Mouse (Mus musculus) cerebellum, postnatal 25 days (tissue): Measurements from ENCODE around the gene Ifit1bl1.
A peak's percentile ranks its signal among the peaks of the same experiment; 100 is the strongest.
"Not testable (repeated sequence)": the region's sequence is repeated elsewhere in the genome, so short reads cannot be mapped to it uniquely, and the experiment has no call there.

Source experiments
- DNase-seq, 2 experiments: peaks; one replicate each; pipeline ENCODE4 v3.0.0; 2021; ENCODE audit warnings: mixed read lengths in 2 of 2

The Ifit1bl1 gene

DNA sequence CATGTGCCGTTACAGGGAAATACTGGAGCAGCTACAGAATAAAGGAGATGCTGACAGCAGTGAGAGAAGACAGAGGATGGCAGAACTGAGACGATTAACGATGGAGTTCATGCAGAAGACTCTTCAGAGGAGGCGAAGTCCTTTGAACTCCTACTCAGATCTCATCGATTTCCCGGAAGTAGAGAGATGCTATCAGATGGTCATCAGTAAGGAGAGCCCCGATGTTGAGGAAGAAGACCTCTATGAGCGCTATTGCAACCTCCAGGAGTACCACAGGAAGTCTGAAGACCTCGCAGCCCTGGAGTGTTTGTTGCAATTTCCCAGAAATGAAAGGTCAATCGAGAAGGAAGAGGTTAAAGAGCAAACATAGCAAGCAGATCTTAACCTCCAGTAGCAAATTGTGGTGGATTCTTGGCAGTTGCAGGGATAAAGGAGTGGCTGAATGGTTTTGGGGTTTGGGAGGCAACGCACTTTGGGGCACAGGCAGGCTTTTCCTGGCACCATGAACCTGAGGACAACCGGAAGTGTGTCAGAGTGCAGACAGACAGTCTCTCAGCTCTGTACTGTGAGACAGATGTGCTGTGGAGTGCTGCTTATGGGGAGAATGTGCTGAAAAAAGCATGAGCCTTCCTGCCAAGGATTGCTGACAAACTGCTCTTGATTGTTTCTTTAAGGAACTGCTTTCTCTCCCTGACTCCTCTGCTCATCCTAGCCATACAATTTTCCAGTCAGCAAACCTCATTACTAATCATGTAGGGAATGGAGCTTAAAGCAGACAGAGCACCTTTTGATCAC, 13.7 kb downstream of the Ifit1bl1 start:
- not testable (repeated sequence) for DNase-seq

DNA sequence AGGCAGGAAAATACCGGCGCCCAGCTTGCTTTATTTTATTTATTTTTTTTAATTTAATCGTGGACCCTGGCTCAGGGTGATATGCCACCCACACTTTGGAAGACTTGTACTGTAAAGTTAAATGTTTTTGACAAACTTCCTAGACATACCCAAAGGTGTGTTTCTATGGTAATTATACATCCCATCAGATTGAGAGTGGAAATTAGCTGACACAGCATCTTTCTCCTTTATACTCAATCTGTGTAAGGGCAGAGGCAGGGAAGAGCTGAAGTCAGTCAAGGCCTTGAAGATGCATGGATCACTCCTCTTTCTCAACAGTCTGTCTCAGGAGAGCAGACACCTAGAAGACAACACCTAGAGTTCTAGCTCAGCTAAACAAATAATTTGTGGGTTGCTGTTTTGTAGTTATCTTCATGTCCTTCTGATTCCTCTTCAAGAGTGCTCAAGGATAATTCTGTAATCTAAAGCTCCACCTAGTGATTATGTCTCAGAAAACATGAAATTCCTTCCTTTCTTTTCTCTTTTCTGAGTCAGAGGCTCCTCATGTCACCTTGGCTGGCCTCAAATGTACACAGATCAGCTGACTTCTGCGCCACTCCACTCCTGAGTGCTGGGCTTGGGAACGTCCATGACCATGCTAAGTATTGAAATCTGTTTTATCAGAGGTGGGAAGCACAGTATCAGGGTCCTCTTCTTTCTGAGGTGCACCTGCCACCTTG, 15.9 kb downstream of the Ifit1bl1 start:
- not testable (repeated sequence) for DNase-seq

DNA sequence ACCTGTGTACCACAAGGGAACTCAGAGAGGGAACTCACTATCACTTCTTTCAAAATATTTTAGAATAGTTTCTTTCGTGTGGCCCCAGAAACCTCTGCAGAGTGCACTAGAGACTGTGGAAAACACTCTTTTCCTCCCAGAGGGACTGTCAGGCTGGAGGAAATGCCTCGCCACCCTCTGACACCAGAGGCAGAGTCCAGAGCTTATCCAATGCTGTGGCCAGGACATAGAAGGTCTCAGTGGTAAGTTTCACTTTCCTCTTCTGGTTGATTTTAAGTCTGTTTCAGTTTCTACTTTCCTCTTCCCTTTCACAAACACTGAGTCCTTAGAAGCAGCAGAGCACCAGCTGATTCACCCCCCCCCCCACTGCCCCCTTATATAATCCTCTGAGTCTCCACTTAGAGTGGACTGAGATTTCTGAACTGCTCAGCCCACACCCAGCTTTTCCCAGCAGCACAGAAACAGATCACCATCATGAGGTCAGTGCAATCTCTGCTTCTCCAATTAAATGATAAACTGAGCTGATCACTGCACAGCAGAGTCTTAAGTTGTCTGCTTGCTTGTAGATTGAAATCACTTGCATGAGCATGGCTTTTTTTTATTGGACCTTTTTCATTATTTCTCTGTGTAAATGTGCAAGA, 18.5 kb downstream of the Ifit1bl1 start, which contains the start of gene Ifit3:
TSS of gene Ifit3 (plus strand) at position 406 of the 641 bp plus-strand sequence.
- not testable (repeated sequence) for DNase-seq

DNA sequence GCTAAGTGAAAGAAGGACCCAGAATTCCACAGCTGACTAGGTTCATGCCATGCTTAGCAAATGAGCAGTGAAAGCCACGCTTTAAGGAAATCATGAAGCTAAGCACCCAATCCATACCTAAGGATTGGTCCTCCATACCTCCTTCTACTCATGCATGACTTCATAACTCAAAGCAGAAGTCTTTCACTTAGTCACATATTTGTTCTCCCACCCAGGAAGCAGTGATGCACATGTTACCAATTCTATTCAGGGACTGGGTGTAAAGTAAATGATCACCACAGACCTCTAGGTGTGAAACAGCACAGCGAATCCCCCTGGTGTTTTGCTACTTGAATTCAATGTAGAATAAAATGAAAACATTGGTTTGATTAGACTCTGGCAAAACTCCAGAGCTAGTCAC, 19.1 kb downstream of the Ifit1bl1 start:
- DNase-seq: not testable (repeated sequence)

DNA sequence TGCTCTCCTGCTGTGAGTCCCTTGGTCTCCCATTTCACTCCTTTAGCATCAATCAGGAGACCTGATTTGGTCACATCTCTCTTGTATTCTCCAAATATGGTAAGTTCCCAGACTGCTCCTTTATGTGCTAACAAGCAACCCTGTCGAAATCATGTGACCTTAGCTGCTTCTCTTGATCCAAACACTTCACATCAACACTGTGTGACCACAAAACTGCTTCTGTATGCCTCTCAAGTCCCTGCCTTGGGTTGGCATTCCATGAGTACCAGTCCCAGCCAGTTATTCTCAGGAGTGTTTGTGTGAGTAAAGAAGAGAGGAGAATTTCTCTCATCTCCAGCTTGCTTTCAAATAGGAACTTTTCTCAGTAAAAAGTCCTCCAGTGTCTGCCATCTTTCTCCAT, 24.6 kb downstream of the Ifit1bl1 start:
- no peak for DNase-seq

DNA sequence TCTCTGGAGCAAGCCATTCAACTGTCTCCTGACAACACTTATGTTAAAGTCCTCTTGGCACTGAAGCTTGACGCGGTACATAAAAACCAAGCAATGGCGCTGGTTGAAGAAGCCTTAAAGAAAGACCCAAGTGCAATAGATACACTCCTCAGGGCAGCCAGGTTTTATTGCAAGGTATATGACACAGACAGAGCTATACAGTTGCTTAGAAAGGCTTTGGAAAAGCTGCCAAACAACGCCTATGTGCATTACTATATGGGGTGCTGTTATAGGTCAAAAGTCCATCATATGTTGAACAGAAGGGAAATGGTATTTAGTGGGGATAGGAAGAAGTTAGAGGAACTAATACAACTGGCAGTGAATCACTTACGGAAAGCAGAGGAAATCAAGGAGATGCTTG, 28.1 kb downstream of the Ifit1bl1 start:
- DNase-seq: no peak

DNA sequence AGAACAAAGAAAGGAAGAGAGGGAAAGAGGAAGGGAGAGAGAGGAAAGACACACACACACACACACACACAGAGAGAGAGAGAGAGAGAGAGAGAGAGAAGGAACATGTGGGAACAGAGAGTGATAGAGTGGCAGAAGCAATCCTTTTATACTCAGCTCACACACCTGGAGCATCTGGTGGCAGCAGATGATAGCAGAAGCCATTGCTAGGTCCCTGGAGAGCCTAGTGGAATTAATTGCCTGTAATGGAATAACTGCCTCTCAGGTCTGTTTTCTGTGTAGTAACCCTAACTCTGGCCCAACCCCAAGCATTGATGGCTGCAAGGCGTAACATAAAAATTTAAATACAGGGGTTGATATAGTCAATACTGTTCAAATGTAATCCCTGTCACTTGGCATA, 30.7 kb downstream of the Ifit1bl1 start:
- DNase-seq: no peak

DNA sequence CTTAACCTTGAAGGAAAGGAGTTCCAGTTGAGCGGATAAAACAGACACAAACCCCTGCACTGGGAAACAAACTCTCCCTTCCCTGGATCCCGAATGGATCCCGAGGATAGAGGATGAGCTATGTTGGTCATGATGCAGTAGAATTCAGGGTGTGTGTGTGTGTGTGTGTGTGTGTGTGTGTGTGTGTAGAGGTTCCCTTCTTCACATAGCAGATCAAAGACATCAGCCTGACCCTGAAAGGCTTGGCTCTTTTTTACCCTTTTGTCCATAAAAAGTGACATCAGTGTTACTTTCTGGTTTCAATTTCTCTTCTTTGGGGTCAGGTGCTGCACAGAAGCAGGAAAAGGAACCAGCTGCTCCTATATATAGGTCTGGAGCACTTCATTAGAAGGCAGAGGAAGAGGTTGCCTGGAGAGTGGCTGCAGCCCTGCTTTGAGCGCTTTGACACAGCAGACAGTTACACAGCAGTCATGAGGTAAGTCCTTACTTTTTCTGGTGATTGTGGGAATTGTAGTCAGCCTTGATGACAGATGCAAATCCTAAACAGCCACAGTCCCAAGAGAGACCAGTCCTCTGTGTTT, 31.8 kb downstream of the Ifit1bl1 start:
- no peak for DNase-seq

DNA sequence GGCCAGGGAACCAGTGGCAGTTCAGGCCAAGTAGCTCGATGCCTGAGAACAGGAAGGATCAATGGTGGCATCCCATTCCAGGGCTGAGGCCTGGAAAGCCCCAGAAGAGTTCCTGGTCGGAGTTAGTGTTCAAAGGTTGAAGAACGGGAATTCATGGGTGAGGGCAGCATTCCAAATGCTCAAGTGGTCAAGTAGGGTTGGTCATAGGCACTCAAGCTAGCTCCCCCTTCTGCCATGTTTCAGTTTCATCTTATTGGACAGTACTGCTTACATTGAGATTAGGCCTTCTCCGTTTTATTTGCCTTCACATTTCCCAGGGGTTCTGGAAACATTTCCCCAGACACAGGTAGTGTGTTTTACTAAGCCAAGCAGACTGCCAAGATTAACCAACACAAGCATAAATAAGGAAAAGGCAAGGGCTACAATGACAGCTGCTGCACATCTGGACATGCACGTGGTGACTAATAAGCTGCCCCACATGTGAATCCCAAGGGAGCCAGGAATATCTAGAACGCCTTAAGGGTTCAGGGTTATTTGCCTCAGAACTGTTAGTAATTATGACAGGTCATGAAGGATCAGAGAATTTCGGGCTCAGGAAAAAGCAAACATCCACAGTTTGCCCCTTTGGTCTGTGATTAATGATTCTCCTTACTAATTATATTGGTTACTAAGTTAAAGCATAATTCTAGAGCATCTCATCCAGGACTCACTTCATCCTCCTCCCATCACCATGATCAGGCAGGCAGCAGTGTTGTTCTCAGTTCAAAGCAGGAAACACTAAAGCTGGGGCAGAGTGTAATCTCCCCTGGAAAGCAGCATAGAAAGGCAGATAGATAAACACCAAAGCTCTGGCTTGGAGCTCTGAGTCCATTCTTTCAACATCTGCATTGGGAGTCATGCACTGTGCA, 32.5 kb downstream of the Ifit1bl1 start:
- DNase-seq: no peak

DNA sequence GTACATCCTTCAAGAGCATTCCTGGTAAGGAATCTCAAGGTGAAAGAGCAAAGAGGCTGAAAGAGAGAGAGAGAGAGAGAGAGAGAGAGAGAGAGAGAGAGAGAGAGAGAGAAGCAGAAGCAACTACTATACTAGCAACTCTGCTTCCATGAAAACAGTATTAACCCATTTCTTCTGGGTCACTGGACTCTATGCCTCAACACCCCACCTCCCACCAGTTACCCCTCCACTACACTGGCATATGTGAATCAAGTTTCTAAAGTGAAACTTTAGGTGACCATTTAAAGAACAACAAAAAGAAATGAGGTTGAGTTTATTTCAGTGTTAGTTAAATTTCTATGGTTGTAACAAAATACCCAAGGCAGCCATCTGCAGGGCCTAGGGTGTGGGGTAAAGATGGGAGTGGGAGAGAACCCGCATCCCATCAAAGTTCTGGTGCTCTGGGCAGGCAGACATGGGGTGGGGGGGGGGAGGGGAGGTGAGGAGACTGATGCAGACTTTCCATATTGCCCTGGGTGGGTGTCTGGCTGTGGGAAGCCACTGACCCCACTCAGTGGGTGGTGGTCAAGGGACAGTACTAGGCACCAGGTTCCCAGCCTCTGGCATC, 35.5 kb downstream of the Ifit1bl1 start:
- DNase-seq: no peak

DNA sequence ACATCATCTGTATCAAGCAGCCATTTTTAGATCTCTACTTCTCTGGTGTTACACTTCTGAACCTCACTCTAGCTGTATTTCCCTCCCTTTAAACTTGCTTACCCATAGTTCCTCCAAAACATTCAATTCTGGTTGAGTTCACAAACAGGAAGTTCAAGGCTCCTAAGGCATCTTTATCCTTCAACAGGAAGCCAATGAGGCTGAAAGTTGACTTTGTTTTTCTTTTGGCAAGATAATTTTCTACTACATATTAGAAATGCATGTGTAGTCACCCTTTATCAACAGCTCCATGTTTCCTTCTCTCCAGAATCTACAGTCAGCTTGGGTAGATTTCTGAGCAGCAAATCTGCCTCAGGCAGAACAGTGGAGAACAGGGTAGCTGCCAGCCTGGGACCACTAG, 39.2 kb downstream of the Ifit1bl1 start:
- DNase-seq: no peak

DNA sequence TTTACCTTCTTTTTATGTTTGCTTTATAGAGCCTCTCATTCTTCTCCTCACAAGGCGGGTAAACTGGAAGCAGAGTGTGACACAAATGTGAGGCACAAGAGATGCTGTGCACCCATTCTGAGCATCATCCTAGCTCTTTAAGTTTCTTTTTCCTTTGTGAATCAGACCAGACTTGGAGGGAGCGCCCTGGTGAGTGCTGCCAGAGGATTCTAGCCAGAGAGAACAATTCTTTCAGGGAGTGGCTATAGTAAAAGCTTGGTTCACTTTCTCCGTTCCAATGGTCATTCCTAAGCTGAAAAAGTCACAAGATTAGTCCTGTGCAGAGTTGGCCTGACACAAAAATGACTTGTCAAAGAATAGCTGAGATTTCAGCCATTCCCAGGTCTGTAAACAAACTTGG, 45.1 kb downstream of the Ifit1bl1 start:
- no peak for DNase-seq

DNA sequence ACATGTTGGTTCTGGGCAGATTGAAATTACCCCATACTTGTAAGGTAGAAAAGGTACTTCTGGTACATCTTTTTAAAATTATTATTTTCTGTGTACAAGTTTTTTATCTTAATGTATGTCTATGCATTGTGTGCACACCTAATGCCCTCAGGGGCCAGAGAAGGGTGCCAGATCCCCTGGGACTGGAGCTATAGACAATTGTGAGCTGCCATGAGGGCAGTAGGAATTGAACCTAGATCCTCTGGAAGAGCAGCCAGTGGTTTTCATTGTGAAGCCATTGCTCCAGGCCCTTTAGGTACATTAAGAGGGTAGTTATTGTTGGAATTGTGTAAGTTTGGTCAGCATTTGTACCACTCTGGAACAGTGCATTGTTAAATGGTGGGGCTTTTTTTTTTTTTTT, 47.7 kb downstream of the Ifit1bl1 start:
- no peak for DNase-seq

DNA sequence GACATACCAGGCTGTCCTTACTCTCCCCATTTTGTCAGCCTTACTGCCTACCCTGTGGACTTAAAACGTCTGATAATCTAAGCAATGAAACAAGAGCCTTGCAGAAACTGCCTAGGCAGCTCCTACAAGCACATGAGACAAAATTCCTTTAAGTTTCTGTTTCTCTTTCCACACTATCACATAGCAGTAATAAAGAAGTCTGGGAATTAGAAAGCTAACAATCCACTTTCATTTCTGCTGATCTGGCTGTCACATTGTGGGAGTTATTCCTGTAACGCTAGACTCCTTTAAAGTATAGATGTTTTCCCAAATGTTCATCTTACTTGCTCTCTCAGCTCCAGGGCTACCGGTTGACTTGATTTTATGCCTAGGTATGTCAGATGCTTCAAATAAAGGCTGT, 48.2 kb downstream of the Ifit1bl1 start:
- no peak for DNase-seq

DNA sequence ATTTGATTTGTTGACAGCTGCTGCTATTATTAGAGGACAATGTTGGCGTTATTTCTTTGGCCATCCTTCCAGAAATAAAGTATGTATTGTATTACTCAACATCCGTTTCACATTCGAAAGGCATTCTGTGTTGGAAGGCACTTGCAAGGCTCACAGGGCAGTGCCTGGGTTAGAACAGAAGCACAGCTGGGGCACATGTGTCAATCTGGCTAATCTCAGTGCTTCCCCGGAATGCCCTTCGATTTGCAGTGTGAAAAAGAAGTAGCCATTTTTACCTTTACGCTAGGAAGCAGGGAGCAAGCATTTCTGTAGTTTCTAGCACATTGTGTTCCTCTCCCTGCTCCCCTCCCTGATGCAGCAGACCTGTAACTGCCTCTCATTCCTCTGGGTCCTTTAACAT, 48.7 kb downstream of the Ifit1bl1 start:
- no peak for DNase-seq

DNA sequence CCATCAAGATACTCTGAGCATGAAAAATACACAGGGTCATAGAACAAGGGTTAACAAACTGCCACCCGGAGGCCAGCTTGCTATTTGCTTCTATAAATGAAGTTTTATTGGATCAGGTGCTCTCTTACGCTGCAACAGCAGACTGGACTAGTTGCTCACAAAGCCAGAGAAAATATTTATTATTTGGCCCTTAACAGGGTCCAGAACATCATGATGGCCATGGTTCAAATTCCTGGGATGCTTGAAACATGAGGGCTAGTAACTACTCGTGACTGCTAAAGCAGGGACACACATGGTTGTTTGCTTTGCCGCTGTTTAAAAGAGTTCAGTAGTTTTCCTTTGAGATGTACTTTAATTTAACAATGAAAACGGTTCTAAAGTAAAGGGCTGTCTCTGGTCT, 49.8 kb downstream of the Ifit1bl1 start:
- no peak for DNase-seq

DNA sequence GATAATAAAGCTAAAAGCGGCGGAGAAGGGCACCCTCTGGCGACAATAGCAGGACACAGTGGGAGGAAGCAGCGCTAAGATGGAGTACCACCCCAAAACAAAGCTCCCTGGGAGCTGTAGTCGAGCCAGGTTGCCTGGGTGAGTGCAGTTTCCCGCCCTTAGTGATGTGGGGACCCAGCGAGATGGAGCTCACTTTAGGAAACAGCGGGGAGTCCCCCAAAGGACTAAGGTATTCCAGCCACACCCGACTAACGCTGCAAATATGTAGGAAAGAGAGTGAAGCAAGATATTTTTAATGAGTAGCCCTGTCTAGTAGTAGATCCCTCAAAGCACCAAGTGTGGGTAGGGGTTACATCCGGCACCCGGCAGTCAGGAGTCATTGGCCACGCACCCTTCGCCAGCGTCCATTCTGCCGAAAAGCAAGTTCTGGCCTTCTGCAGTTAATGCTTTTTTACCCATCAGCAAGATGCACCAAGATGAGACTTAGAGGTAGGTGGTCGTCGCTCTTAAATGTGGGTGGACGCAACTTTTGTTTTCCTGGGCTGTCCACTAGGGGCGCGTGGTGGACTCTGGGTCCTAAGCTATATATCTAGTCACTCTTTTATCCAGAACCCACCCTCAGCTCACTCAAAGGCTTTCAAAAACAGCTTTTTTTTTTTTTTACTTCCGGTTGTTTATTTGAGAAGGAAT, 51.1 kb downstream of the Ifit1bl1 start, which contains the start of gene Ifit2:
TSS of gene Ifit2 (plus strand) at position 161 of the 690 bp plus-strand sequence.
- DNase-seq: peak; percentile 54 to 70

DNA sequence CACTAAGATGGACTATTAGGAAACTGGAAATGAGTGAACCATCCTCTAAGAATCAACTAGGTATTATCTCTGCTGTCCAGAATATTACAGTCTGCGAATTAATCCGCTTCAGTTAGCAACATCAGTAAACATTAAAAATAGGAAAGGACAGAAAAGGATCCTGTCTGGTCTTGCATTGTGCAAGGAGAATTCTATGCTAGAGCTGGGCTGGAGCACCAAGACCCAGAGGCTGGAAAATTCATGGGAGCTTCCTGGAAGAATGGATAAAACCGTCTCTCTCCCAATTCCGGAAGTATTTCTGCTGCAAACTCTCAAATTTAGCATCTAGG, 51.6 kb downstream of the Ifit1bl1 start:
- no peak for DNase-seq

DNA sequence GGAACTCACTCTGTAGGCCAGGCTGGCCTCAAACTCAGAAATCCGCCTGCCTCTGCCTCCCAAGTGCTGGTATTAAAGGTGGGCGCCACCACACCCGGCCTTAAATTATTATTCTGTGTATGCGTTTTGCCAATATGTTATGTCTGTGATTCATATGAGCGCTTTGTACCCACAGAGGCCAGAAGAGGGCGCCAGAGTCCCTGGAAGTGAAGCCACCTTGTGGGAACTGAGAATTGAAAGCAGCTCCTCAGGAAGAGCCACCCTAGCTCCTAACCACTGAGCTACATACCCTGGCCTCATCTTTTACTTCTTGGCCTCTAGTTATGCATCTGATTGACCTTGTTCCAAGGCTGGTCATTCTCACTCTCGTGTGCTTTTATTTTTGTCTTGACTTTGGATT, 53.8 kb downstream of the Ifit1bl1 start:
- peak; percentile 63 to 79 for DNase-seq

DNA sequence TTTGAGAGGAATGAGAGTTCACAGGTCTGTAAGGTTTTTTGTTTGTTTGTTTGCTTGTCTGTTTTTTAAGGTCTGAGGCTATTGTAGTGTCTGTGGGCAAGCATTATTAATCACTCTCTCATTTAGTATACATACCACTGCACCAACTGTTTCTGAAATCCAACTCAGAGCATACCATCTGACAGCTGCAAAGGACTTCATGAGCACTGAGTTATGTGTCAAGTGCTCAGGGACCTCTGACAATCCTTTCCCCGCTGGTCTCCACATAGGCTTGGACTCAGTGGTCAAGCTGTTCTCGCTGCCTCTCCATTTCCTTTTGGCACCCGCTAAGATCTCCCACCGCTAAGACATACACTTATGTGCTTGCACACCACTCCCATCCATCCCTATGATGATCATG, 55.5 kb downstream of the Ifit1bl1 start:
- no peak for DNase-seq
